Mouse (Mus musculus): ENCODE measurements around the gene Il10ra. TPM values are rescaled to one million over a fixed set of nuclear protein-coding genes. Genes with fewer than 3 reads are reported as not detected.

The Il10ra gene
- 0.68 and 0.91 TPM in 2 replicates for polyA plus RNA-seq (2015; fragmentation: Nextera tagmentation; extraction: Ambion mirVana)

DNA sequence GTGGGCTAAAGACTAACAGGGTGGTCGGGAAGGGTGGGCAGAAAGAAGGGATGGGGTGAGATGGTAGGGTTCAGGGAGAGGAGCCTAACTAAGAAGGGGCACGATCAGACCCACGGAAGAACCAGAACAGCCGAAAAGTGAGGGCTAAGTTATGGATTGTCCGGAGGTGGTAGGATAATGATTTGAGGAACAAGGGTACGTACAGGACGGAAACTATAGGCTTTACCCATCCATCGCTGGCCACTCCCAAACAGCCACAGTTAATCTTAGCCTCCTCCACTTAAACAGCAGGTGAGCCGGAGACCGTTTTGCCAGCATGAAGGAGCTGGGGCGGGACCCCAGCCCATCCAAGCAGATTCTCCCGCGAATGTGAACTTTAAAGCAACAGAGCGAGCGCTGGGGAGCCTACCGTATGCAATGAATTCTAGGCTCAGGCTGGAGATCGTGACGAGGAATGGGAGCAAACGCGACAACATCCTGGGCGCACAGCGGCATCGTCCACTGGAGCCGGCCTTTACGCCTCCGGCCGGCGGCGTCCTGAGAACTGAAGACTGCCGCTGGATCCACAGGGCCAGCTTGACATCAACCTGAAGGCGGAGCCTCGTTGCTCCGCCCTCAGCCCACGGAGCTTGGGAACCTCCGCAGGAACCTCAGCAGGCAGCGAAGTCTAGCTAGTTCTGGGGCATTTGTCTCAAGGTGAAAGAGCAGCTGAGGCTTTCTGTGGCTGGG, at the start of gene Il10ra:
TSS of gene Il10ra (minus strand) at position 553 of the 729 bp plus-strand sequence.
- Histone ChIP-seq H3K9me3 (no peaks in the 10 kb centered on the region), H3K4me3 (peak within 1 kb of the TSS; percentile 49), H3K36me3 (replicated peaks) (no peaks in the 10 kb centered on the region), H3K27ac (no peak within 1 kb of the TSS), H3K4me1 (peaks cover 10% of the 10 kb centered on the region; the same call in 1 of the 2 replicates), H3K4me2 (peak within 1 kb of the TSS; percentile 96), H3K9ac (peak within 1 kb of the TSS; percentile 48), H3K27me3 (replicated peaks) (peaks cover 21% of the 10 kb centered on the region)
- 5% methylated on average over 36 of the region's 36 CpGs for WGBS
- 0 out of 2 replicates have a peak, but pooled peaks have one; percentile 52 for ATAC-seq (replicated peaks)

DNA sequence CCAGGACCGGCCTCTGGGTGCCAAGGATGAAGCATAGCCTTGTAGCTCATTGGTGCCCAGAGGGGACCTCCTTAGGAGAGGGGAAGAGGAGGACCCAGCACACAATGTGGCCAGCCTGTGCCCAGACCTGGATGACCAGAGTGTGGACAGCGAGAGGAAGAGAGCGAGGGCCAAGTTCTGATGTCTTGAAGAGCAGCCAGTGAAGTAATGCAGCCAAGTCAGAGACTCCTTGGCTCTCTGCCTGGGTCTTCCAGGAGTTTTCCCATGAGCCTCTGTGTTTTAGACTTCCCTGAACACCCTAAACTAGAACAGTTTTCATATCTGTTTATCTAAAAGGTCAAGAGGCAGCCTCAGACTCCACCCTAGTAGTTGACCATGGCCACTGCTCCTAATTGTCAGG, 48.7 kb upstream of the Il10ra start:
- Histone ChIP-seq H3K36me3 (replicated peaks) (no peaks in the 10 kb centered on the region), H3K4me3 (no peak overlapping the region), H3K4me2 (no peak overlapping the region), H3K9ac (no peak overlapping the region), H3K27me3 (replicated peaks) (no peaks in the 10 kb centered on the region), H3K4me1 (no peaks in the 10 kb centered on the region), H3K9me3 (no peaks in the 10 kb centered on the region), H3K27ac (no peak overlapping the region)
- WGBS = 85% methylated on average over 3 of the region's 3 CpGs
- ATAC-seq (replicated peaks) = no peak

DNA sequence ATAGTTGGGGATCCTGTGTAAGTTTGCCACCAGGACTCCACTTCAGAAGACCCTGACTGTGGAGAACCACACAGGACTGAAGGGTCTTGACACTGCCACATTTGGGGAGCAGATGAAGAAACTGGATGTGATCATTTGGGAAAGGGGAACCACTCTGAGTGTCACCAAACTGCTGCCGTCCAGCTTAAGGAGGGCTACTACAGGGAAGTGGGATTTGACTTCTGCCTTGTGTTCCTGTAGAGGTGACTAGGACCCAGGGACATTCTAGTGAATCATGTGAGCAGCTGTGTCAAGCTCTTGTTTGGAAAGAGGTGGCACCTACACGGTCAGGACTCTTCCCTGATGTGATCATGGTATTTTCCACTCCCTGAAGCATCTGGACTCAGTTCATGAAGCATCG, 45.0 kb upstream of the Il10ra start:
- 81% methylated on average over 3 of the region's 3 CpGs for WGBS

DNA sequence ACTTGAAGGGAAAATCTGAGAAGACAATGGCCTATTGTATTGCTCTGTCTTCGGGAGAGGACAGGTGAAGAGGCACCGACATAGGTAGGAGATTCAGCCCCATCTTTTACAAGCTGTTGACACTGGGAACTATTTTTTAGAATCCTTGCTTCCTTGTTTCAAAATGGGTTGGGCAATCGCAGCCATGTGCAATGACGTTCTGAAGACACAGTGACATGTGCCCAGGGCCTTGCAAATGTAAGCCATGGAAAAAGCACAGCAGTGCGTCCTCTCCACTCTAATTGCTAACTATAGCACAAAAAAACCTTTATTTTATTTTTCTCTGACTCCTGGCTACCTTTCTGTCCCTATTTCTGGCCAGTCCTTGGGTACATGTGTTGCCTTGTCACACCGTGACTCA, 42.9 kb upstream of the Il10ra start:
- no peak overlapping the region for H3K9ac ChIP-seq
- no peaks in the 10 kb centered on the region for H3K36me3 ChIP-seq (replicated peaks)

More for the DNA sequence above, 45.0 kb upstream of the Il10ra start:
- no peaks in the 10 kb centered on the region for H3K36me3 ChIP-seq (replicated peaks)
- ATAC-seq (replicated peaks) = no peak
- H3K4me3 ChIP-seq = no peak overlapping the region
- H3K4me2 ChIP-seq = no peak overlapping the region
- H3K9ac ChIP-seq = no peak overlapping the region
- H3K27ac ChIP-seq = no peak overlapping the region
- no peaks in the 10 kb centered on the region for H3K9me3 ChIP-seq
- H3K27me3 ChIP-seq (replicated peaks) = no peaks in the 10 kb centered on the region
- no peaks in the 10 kb centered on the region for H3K4me1 ChIP-seq

DNA sequence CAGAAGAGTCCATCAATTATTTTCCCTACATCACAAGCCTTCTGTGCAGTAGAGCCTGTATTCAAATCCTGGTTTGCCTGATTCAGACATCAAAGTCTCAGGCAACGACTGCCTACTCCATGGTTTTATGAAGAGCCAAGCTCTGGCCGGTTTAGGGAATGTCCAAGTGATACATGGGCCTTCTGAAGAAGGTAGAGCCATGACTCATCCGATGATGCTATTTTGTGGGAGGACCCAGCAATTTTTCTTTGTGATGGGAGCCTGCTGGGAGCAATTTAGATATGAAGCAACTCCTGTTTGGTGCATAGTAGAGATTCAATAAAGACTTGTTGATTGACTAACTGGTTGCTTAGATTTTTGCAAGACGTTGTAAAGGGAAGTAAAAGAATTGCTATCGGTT, 39.6 kb upstream of the Il10ra start:
- H3K4me1 ChIP-seq = no peaks in the 10 kb centered on the region
- H3K27me3 ChIP-seq (replicated peaks) = no peaks in the 10 kb centered on the region
- no peak for ATAC-seq (replicated peaks)

More for the DNA sequence above, 42.9 kb upstream of the Il10ra start:
- H3K9me3 ChIP-seq = no peaks in the 10 kb centered on the region
- no peak overlapping the region for H3K4me2 ChIP-seq
- WGBS = 88% methylated on average over 6 of the region's 6 CpGs
- no peak for ATAC-seq (replicated peaks)
- no peaks in the 10 kb centered on the region for H3K4me1 ChIP-seq
- no peak overlapping the region for H3K27ac ChIP-seq
- no peaks in the 10 kb centered on the region for H3K27me3 ChIP-seq (replicated peaks)
- no peak overlapping the region for H3K4me3 ChIP-seq

DNA sequence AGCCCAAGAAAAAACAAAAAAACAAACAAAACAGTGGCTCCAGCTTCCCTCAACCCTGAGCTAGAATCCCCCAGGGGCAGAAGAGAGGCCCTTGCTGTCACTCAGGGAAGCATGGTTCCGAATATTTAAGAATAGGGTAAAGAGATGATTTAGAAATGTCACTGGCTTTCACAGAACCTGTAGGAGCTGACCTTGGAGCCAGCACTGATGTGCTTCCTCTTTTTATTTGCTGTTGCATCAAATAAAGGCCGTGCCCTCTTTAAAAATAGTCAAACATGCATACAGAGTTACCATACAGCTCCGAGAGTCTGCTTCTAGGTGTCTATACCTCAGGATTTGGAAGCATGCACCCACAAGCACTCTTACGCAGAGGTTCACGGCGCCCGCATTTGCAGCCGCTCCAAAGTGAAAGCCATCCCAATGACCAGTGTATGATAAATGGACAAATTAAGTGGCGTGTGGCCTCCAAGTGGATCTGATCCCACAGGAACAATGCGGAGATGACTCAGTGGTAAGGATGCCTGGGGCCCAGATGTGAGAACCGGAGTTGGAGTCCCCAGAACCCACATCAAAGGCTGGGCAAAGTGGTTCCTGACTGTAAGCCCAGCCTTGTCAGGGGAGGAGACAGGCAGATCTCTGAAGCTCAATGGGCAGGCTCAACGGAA, 37.9 kb upstream of the Il10ra start:
- no peak overlapping the region for H3K4me3 ChIP-seq
- H3K4me1 ChIP-seq = no peaks in the 10 kb centered on the region
- no peak overlapping the region for H3K9ac ChIP-seq
- no peaks in the 10 kb centered on the region for H3K36me3 ChIP-seq (replicated peaks)
- no peak overlapping the region for H3K27ac ChIP-seq
- no peak for ATAC-seq (replicated peaks)
- no peak overlapping the region for H3K4me2 ChIP-seq
- H3K27me3 ChIP-seq (replicated peaks) = no peaks in the 10 kb centered on the region
- 89% methylated on average over 12 of the region's 12 CpGs for WGBS
- no peaks in the 10 kb centered on the region for H3K9me3 ChIP-seq

More for the DNA sequence above, 39.6 kb upstream of the Il10ra start:
- no peaks in the 10 kb centered on the region for H3K36me3 ChIP-seq (replicated peaks)
- H3K4me3 ChIP-seq = no peak overlapping the region
- H3K4me2 ChIP-seq = no peak overlapping the region
- 84% methylated on average over 5 of the region's 5 CpGs for WGBS
- H3K9me3 ChIP-seq = no peaks in the 10 kb centered on the region
- H3K27ac ChIP-seq = no peak overlapping the region
- H3K9ac ChIP-seq = no peak overlapping the region

DNA sequence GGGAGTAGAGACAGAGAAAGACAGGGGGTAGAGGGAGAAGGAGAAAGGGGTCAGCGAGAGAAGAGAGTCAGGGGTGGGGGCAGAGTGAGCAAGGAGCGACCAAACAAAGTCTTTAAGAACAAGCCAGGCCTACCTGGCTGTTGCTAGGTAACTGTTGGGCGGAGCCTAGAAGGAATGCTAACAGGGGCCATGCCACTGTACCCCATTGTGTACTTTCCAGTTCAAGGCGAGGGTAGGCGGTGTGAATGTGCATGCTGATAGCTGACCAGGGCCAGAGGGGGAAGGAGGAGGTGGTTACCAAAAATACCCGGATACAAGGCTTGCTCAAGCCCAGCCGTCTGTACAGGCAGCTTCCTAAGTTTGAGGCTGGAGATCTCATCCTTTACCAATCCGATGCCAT, 32.8 kb upstream of the Il10ra start:
- whole genome bisulfite sequencing = 89% methylated on average over 8 of the region's 8 CpGs
- Histone ChIP-seq H3K4me1 (peaks cover 8% of the 10 kb centered on the region; the same call in 1 of the 2 replicates), H3K9me3 (no peaks in the 10 kb centered on the region), H3K36me3 (replicated peaks) (no peaks in the 10 kb centered on the region), H3K27me3 (replicated peaks) (0 out of 2 replicates have a peak, but pooled peaks cover 4% of the 10 kb centered on the region), H3K4me3 (no peak overlapping the region), H3K9ac (no peak overlapping the region), H3K4me2 (no peak overlapping the region), H3K27ac (no peak overlapping the region)
- ATAC-seq (replicated peaks) = no peak

DNA sequence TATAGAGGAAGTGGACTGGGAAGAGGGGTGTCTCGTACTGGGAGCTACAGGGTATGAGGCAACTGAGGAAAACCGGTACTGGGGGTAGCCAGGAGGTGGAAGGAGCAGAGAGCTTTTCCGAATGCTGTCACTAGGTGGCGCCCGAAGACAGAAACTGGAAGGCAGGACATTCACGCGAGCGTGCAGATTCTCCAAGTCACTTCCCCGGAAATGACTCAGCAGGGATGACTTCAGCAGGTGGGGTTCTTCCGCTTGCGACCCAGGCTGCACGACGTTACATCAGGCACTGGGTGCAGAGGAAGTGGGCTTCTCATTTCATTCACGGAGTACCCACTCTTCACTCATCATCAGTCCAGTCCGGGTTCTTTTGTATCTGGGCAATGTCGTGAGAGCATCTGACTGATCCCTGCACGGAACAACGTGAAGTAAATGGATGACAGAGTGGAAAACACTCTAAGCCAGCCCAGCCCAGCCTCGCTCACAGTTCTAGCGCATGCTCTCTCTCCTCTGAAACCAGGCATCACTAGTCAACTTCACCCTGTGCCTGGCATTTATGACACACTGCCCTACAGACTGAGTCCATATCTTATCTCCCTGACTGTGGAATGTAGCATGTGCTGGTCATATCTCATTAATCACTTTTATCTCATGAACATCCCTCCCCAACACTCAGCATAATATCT, 31.6 kb upstream of the Il10ra start:
- peaks cover 8% of the 10 kb centered on the region; the same call in 1 of the 2 replicates for H3K4me1 ChIP-seq
- WGBS = 17% methylated on average over 20 of the region's 20 CpGs
- peak overlapping the region; percentile 59 for H3K4me2 ChIP-seq
- ATAC-seq (replicated peaks) = peak; percentile 95
- H3K9me3 ChIP-seq = no peaks in the 10 kb centered on the region
- H3K4me3 ChIP-seq = peak overlapping the region; percentile 35
- H3K27ac ChIP-seq = peak overlapping the region; percentile 77
- H3K27me3 ChIP-seq (replicated peaks) = 0 out of 2 replicates have a peak, but pooled peaks cover 4% of the 10 kb centered on the region
- peak overlapping the region; percentile 29; the same call in 1 of the 2 replicates for H3K9ac ChIP-seq
- H3K36me3 ChIP-seq (replicated peaks) = no peaks in the 10 kb centered on the region

DNA sequence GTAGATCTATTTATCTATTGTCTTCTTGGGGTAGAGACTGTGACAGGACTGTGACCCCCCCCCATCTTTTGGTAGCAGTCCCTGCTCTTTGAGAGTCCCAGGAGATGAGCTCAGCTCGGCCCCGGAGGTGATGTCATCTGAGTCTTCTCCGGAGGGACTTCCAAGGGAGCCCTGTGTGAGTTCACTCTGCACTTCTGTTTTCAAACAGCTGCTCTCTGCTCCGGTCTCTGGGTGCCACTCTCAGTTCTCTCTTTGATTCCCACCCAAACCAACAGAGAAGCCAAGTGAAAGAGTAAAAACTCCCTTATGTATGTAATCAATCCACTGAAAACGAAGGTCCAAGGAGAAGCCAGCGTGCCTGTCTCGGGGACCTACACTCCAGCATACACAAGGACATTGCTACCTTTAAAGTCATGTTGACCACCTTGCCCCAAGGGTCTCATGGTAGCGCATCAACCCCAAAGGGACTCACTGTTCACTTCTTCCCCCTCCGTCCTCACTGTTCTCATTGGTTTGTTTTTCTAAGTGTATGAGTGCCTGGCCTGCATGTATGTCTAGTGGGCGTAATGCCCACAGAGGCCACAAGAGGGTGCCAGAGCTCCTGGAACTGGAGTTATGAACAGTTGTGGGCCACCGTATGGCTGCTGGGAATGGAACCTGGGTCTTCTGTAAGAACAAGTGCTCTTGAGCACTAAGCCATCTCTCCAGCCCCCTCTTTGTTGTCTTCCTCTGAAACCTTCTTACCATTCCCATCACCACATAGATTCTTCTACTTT, 30.5 kb upstream of the Il10ra start:
- 77% methylated on average over 11 of the region's 11 CpGs for WGBS
- Histone ChIP-seq H3K9me3 (no peaks in the 10 kb centered on the region), H3K9ac (no peak overlapping the region), H3K36me3 (replicated peaks) (no peaks in the 10 kb centered on the region), H3K4me1 (peaks cover 8% of the 10 kb centered on the region; the same call in 1 of the 2 replicates), H3K27me3 (replicated peaks) (0 out of 2 replicates have a peak, but pooled peaks cover 4% of the 10 kb centered on the region), H3K4me2 (no peak overlapping the region), H3K27ac (no peak overlapping the region), H3K4me3 (no peak overlapping the region)
- ATAC-seq (replicated peaks) = no peak

DNA sequence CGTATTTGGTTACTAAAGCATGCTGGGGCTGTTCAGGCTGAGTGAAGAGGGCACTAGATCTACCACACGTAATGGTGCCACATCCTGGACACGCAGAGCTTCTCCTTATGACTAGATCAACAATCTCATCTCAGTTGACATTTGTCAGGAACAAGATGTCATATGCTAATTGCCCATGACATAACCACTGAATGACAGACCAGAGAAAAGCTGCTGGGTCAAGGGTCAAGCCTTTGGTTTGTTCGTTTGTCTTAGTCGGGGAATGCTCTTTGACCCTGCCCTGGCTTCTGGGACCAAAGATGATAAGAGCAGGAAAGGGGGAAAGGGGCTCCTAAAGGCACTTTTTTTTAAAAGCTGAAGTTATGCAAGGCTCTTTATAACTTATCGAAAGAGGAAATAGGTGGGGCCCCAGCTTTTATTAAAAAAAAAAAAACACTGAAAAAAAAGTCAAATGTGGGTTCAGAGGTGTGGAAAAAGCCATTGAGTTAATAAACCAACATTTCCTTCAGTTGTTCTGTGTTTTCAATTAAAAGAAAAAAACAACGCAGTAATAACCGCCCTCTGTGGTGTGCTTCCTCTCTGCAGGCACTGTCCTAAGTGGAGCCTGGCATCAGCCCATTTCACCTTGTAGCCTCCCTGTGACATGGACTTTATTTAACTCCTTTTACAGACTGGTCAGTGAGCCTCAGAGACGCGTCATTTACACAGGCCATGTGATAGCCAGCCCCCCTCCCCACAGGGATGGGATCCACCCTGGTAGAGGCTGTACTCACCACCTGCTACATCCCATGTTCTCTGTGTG, 25.5 kb upstream of the Il10ra start:
- no peak overlapping the region for H3K4me3 ChIP-seq
- H3K36me3 ChIP-seq (replicated peaks) = no peaks in the 10 kb centered on the region
- no peak overlapping the region for H3K9ac ChIP-seq
- ATAC-seq (replicated peaks) = no peak
- H3K27me3 ChIP-seq (replicated peaks) = 0 out of 2 replicates have a peak, but pooled peaks cover 4% of the 10 kb centered on the region
- no peaks in the 10 kb centered on the region for H3K4me1 ChIP-seq
- WGBS = 43% methylated on average over 10 of the region's 10 CpGs
- H3K9me3 ChIP-seq = no peaks in the 10 kb centered on the region
- H3K4me2 ChIP-seq = no peak overlapping the region
- H3K27ac ChIP-seq = no peak overlapping the region

DNA sequence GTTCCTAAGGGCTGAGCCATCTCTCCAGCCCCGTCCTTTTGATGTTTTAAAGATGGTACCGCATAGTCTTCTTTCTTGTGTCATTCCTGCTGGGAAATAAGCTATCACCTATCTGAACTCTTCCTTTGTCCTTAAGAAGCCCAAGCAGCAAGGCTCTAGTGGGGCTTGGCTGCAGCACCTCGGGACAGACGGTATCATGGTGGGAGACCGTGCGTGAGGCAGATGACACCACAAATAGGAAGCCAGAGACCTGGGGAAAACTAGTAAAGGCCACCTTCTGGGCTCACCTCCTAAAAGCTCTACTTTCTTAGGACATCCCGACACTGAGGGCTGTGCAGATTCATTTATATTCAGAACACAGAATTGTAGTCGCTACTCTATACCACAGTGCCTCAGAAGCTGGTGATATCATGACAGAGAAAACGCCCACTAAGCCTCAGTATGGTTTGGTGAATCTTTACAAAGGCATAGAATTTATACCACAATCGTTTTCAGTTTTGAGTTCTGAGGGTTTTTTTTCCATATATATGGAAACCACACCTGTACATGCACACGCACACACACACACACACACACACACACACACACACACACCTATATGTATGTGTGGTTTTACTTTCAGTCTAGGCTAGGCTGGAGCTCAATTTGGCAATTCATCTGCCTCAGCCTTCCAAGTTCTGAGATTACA, 22.7 kb upstream of the Il10ra start:
- Histone ChIP-seq H3K4me3 (no peak overlapping the region), H3K27me3 (replicated peaks) (no peaks in the 10 kb centered on the region), H3K36me3 (replicated peaks) (no peaks in the 10 kb centered on the region), H3K9ac (no peak overlapping the region), H3K4me1 (no peaks in the 10 kb centered on the region), H3K4me2 (no peak overlapping the region), H3K9me3 (no peaks in the 10 kb centered on the region), H3K27ac (no peak overlapping the region)
- WGBS = 81% methylated on average over 11 of the region's 11 CpGs
- no peak for ATAC-seq (replicated peaks)

All from midbrain, embryonic 15.5 days (tissue).